Mouse (Mus musculus): ENCODE results near the gene Kpna7.

DNA sequence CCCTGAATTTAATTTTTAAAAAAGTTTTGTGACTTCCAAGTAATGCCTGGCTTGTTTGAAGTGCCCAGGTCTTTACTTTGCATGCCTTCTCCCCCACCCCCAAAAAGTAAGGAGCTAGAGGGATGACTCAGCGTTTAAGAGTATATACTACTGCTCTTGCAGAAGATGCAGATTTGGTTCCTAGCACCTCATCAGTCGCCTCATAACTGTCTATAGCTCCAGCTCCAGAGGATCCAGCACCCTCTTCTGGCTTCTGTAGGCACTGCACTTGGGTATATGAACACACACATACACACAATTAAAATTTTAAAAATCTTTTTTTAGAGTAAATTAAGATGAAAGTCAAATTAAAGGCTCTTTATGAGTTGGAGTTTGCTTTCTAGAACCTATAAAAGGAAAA lies 4.4 kb upstream of the Kpna7 start:
- TF ChIP-seq EP300 (IDR thresholded peaks at IDR 0.05) (no peak), CTCF (IDR thresholded peaks at IDR 0.05) (peak; percentile 28)

Measured in lung, postnatal 0 days (tissue).